Mouse (Mus musculus) heart, postnatal 0 days (tissue): ENCODE data around the gene Kcne1.

Experiments
- CTCF ChIP-seq: IDR thresholded peaks from 2 replicates; pipeline ENCODE4 v1.5.1; 2016; ENCODE audit warnings: antibody characterized with exemption, control low read depth, low read depth
- EP300 ChIP-seq: IDR thresholded peaks from 2 replicates; pipeline ENCODE4 v1.6.1; 2016; ENCODE audit warnings: antibody characterized with exemption, low read depth

- no peak for TF ChIP-seq CTCF
- no peak for TF ChIP-seq EP300
Observed at GRCm38 (mm10) chr16:92365477-92365876, 6.2 kb upstream of the Kcne1 start.
